Mouse (Mus musculus) thymus, adult 2 months (tissue): ENCODE measurements around the gene Ubac1. TPM values are rescaled to one million over a fixed set of nuclear protein-coding genes. Genes with fewer than 3 reads are reported as not detected.

Experiments
- DNase-seq: peaks from one replicate; pipeline ENCODE4 v3.0.0; 2021
- H3K27ac ChIP-seq: fragments of 200-500 bp; 2 replicates; pipeline ENCODE4 v1.5.1; 2012; ENCODE audit warnings: low read length, control low read depth; ENCODE audit not compliant: control insufficient read depth, insufficient read depth
- H3K27me3 ChIP-seq: fragments of 200-500 bp; 2 replicates; pipeline ENCODE4 v1.6.1; 2012; ENCODE audit warnings: mild to moderate bottlenecking, low read length, moderate library complexity, mixed read lengths; ENCODE audit not compliant: control insufficient read depth, insufficient read depth
- H3K36me3 ChIP-seq: fragments of 200-500 bp; 2 replicates; pipeline ENCODE4 v1.6.1; 2012; ENCODE audit warnings: mild to moderate bottlenecking, low read length, moderate library complexity; ENCODE audit not compliant: control insufficient read depth, insufficient read depth
- H3K4me1 ChIP-seq: fragments of 200-500 bp; replicated peaks from 2 replicates; pipeline ENCODE4 v1.6.1; 2012; ENCODE audit warnings: low read length; ENCODE audit not compliant: control insufficient read depth, insufficient read depth
- H3K4me3 ChIP-seq: fragments of 200-500 bp; 2 replicates; pipeline ENCODE4 v1.5.1; 2012; ENCODE audit warnings: mild to moderate bottlenecking, low read length, control low read depth, moderate library complexity; ENCODE audit not compliant: control insufficient read depth, insufficient read depth
- CTCF ChIP-seq: fragments of 200-500 bp; IDR thresholded peaks from 2 replicates; pipeline ENCODE4 v1.5.1; 2012; ENCODE audit warnings: mild to moderate bottlenecking, control low read depth, low read length, moderate library complexity, borderline replicate concordance; ENCODE audit not compliant: control insufficient read depth, poor library complexity, insufficient read depth; ENCODE audit errors: extremely low read depth
- POLR2A ChIP-seq: fragments of 200-500 bp; IDR thresholded peaks from 2 replicates; pipeline ENCODE4 v1.6.1; 2012; ENCODE audit warnings: mild to moderate bottlenecking, low read length, control low read depth, moderate library complexity; ENCODE audit not compliant: control insufficient read depth, poor library complexity, insufficient read depth; ENCODE audit errors: extremely low read depth
- WGBS: fragments of 180-500 bp; shearing (Covaris S2); methylation state at CpG from one replicate; pipeline ENCODE4 v1.1.7; 2018; 5-methylcytosine and 5-hydroxymethylcytosine counted together
- polyA plus RNA-seq: library from polyadenylated mRNA; depleted of rRNA; stranded (reverse); fragments of >200 nt; gene quantifications from 2 replicates; pipeline ENCODE4 v1.2.3, GENCODE M21; 2012

Ubac1 gene
- polyA plus RNA-seq, 1 experiment: 66.3 TPM

- DNase-seq: no peak
- no peaks in the 10 kb centered on the region for H3K27me3 ChIP-seq
- no peak overlapping the region for H3K4me3 ChIP-seq
- H3K27ac ChIP-seq: no peak overlapping the region
- H3K4me1 ChIP-seq: no peaks in the 10 kb centered on the region
- 25% methylated on average over 2 of the region's 2 CpGs for WGBS
- peaks cover 2% of the 10 kb centered on the region; the same call in 1 of the 2 replicates for H3K36me3 ChIP-seq
- TF ChIP-seq CTCF: no peak
- TF ChIP-seq POLR2A: no peak
Observed at GRCm38 (mm10) chr2:25992285-25992684, 29.3 kb downstream of the Ubac1 start.

GRCm38 (mm10) chr2:25989651-25990050, 31.9 kb downstream of the Ubac1 start:
- 85% methylated on average over 1 of the region's 1 CpGs for WGBS
- no peaks in the 10 kb centered on the region for H3K36me3 ChIP-seq
- TF ChIP-seq POLR2A (no peak), CTCF (no peak)
- no peak for DNase-seq
- no peak overlapping the region for H3K27ac ChIP-seq
- H3K27me3 ChIP-seq: no peaks in the 10 kb centered on the region
- no peak overlapping the region for H3K4me3 ChIP-seq
- no peaks in the 10 kb centered on the region for H3K4me1 ChIP-seq

GRCm38 (mm10) chr2:25987817-25988216, 33.7 kb downstream of the Ubac1 start:
- no peaks in the 10 kb centered on the region for H3K27me3 ChIP-seq
- H3K4me3 ChIP-seq: no peak overlapping the region
- H3K36me3 ChIP-seq: no peaks in the 10 kb centered on the region
- DNase-seq: no peak
- peaks cover 6% of the 10 kb centered on the region; the same call in 1 of the 2 replicates for H3K4me1 ChIP-seq
- no peak for TF ChIP-seq POLR2A
- no peak for TF ChIP-seq CTCF
- WGBS: 96% methylated on average over 6 of the region's 6 CpGs
- H3K27ac ChIP-seq: no peak overlapping the region

- Histone ChIP-seq H3K27ac (no peak overlapping the region), H3K36me3 (no peaks in the 10 kb centered on the region), H3K4me3 (no peak overlapping the region), H3K27me3 (no peaks in the 10 kb centered on the region), H3K4me1 (peaks cover 12% of the 10 kb centered on the region)
- no peak for DNase-seq
- WGBS: 93% methylated on average over 5 of the region's 5 CpGs
- TF ChIP-seq CTCF (no peak), POLR2A (no peak)
Observed at GRCm38 (mm10) chr2:25986601-25987000, 34.9 kb downstream of the Ubac1 start.

GRCm38 (mm10) chr2:25983159-25983907, 38.2 kb downstream of the Ubac1 start, which contains the start of gene Camsap1:
TSS of gene Camsap1 (minus strand) at chr2:25983282.
- Histone ChIP-seq H3K36me3 (no peaks in the 10 kb centered on the region), H3K27me3 (no peaks in the 10 kb centered on the region), H3K4me1 (peaks cover 12% of the 10 kb centered on the region), H3K27ac (no peak within 1 kb of the TSS), H3K4me3 (peak within 1 kb of the TSS; percentile 76)
- 1% methylated on average over 54 of the region's 64 CpGs for WGBS
- peak; percentile 99 for DNase-seq
- peak; percentile 30; the same call in 1 of the 2 replicates for TF ChIP-seq CTCF
- peak; percentile 36; the same call in 1 of the 2 replicates for TF ChIP-seq POLR2A

GRCm38 (mm10) chr2:25982426-25983091, 39.0 kb downstream of the Ubac1 start:
- peak; percentile 34 for DNase-seq
- H3K27ac ChIP-seq: no peak overlapping the region
- no peak for TF ChIP-seq CTCF
- peak overlapping the region; percentile 76 for H3K4me3 ChIP-seq
- peaks cover 12% of the 10 kb centered on the region for H3K4me1 ChIP-seq
- WGBS: 1% methylated on average over 76 of the region's 76 CpGs
- no peaks in the 10 kb centered on the region for H3K27me3 ChIP-seq
- H3K36me3 ChIP-seq: no peaks in the 10 kb centered on the region
